Comparison of ENCODE assay signal across 20 mouse cellular contexts in the genomic region with DNA sequence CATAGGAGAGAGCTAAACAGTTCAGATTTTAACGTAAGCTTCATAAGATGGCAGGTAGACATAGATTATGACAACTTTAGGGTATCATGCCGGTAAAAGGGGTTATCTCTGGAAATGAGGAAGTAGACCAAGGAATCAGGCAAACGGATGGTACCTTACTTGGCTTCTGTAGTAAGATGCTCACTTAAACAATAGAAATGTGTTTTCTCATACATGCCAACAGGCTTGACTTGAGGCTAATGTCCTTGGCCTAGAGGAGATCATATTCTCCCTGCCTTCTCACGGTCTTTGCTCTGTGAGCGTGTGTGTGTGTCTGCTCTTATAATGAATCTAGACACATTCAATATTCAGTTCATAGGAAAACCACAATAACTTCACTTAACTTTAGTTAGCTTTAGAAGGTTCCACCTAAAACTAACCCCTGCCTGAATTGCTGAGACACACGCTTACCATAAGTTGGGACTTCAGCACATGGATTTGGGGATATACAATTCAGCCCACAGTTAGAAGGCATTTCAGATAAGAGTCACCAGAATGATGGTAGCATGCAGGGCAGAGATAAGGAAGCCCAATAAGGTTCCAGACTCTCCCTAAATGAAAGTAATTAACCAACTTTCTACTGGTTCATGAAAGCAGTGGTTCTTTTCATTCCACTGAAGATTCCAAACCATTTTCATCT.
A peak's percentile ranks its signal among the peaks of the same experiment; 100 is the strongest.
DNase-seq lines count a peak whose midpoint lies in the region; ATAC-seq and TF ChIP-seq lines count a peak whose summit lies in the region.
"Had no signal": no experiment of that assay in that cellular context is flagged by ENCODE, and none has a peak within 500 bp of the region (broad histone marks: within the 10 kb centered on the region; RNA-seq: fewer than 3 reads in every experiment).

No protein-coding gene starts in this region.

- peak overlapping the region; percentile 72 for H3K27ac ChIP-seq in macrophage
- no peak overlapping the region for H3K27ac ChIP-seq in cerebellum, adult 2 months (ENCODE audit: insufficient read depth, low read length)
- H3K27ac ChIP-seq: embryonic facial prominence, embryonic 13.5 days; forebrain, embryonic 12.5 days; limb, embryonic 10.5 days; neural tube, embryonic 13.5 days; stomach, postnatal 0 days had no signal

- no peak for TF ChIP-seq CTCF in cerebellum, adult 2 months (IDR thresholded peaks at IDR 0.05; ENCODE audit: borderline replicate concordance, insufficient read depth, low read depth, low read length)

- DNase-seq in 416B (ENCODE audit: low read depth): peak; percentile 48
- DNase-seq in retina, embryonic 14.5 days (ENCODE audit: low spot score): no peak
- no peak for DNase-seq in lung, postnatal 36 days
- no peak for DNase-seq in cerebellum, adult 2 months
- no peak for DNase-seq in layer of hippocampus, postnatal 10 days (ENCODE audit: low spot score in 2 of 2)
- DNase-seq: adrenal gland, postnatal 36 days; cerebellum, adult 11-12 months; gastrocnemius, postnatal 36 days; heart, postnatal 36 days; kidney, adult 18-20 months; lung, embryonic 14.5 days had no signal

- H3K4me1 ChIP-seq in cerebellum, adult 2 months (ENCODE audit: control insufficient read depth, insufficient read depth, low read length): no peaks in the 10 kb centered on the region
- H3K4me1 ChIP-seq: embryonic facial prominence, embryonic 13.5 days; forebrain, embryonic 12.5 days; heart, embryonic 12.5 days; limb, embryonic 10.5 days; neural tube, embryonic 13.5 days had no signal

- no peak for TF ChIP-seq POLR2A in cerebellum, adult 2 months (IDR thresholded peaks at IDR 0.05; ENCODE audit: borderline replicate concordance, insufficient read depth, low read length)

- no peak overlapping the region for H3K4me3 ChIP-seq in macrophage (ENCODE audit: inconsistent target)
- no peak overlapping the region for H3K4me3 ChIP-seq in cerebellum, adult 2 months (replicated peaks; ENCODE audit: insufficient read depth, low read depth, low read length)
- H3K4me3 ChIP-seq: embryonic facial prominence, embryonic 13.5 days; forebrain, embryonic 12.5 days; heart, embryonic 12.5 days; limb, embryonic 10.5 days; neural tube, embryonic 13.5 days had no signal

- no peaks in the 10 kb centered on the region for H3K27me3 ChIP-seq in cerebellum, adult 2 months (ENCODE audit: control insufficient read depth, insufficient read depth, low read length)
- H3K27me3 ChIP-seq: embryonic facial prominence, embryonic 13.5 days; forebrain, embryonic 12.5 days; heart, embryonic 12.5 days; neural tube, embryonic 13.5 days had no signal

- H3K79me2 ChIP-seq in macrophage (ENCODE audit: inconsistent target): no peaks in the 10 kb centered on the region

- no peaks in the 10 kb centered on the region for H3K36me3 ChIP-seq in macrophage (ENCODE audit: inconsistent target)
- H3K36me3 ChIP-seq: embryonic facial prominence, embryonic 13.5 days; forebrain, embryonic 12.5 days; heart, embryonic 12.5 days; limb, embryonic 10.5 days; neural tube, embryonic 13.5 days had no signal

- peak; percentile 13 for ATAC-seq in activated CD4-positive, CD25-positive, alpha-beta regulatory T cell, adult 4 months
- peak; percentile 11; the same call in 1 of the 2 replicates for ATAC-seq in granulocyte monocyte progenitor cell, adult 5-6 weeks (replicated peaks; ENCODE audit: poor library complexity, severe bottlenecking)

- WGBS in macrophage (ENCODE audit: missing documents): 57% methylated on average over 6 of the region's 6 CpGs
- 97% methylated on average over 6 of the region's 6 CpGs for WGBS in cerebellum, adult 2 months
